Mouse (Mus musculus) B cell, adult 2 months (primary cell): Measurements from ENCODE around the gene Mars.
A peak's percentile ranks its signal among the peaks of the same experiment; 100 is the strongest.

Experiments used
- DNase-seq, 2 experiments: peaks; one replicate each; pipeline ENCODE4 v3.0.0; 2022

Gene Mars

DNA sequence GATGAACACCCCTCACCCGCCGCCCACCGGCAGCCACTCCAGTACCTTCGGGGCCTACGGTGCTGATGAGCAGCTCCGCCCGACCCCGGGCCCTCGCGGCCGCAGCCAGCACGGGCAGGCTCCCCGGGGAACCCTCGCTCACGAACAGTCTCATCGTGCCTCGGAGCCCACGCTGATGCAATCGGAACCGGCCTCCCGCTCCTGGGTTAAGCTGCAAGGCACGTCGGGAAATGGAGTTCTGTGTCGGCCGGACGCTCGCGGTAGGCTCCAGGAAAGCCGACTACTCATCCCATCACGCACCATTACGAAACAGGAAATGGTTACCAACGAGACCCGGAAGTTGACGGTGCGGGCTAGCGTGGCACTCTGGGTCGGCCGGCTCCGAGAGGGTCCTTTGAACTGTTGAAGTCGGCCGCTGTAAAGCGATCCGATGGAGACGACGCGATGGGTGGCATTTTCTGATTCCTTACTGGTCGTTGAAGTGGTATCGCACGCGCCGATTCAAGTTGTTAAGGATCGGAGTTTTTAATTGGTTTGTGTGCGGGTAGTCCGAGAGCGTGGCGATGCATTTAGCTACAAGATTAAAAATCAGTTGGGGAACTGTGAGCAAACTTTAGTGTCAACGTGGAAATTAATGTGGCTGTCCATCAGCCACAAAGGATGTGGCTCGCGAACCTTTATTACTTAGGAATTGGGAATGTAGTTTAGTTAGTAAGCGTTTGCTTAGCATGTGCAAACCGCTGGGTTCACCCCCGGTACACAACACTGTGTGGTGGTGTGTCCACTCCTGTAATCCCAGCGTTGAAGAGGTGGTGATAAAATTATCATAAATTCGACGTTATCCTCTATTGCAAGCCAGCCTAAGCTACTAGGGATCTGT, at the start of gene Mars:
Gene Mars (minus strand): TSS at position 311 of the 880 bp plus-strand sequence.
- peak; percentile 91 to 92 for DNase-seq

DNA sequence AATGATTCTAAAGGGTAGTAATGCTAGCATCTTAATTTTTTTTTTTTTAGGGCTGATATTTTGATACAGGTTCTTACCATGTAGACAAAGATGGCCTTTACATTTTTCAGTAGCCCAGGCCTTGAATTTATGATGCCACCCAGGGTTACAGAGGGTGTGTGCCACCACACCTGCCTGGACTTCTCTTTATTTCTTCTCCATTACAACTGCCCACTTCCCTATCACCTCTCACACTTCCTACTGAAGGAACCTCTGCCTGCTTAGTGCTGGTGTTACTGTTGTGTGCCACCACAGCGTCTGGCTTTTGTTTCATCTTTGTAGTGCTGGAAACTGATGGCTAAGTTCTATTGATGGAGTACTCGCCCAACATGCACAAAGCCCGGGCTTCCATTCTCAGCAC, 49.1 kb upstream of the Mars start:
- DNase-seq: no peak

DNA sequence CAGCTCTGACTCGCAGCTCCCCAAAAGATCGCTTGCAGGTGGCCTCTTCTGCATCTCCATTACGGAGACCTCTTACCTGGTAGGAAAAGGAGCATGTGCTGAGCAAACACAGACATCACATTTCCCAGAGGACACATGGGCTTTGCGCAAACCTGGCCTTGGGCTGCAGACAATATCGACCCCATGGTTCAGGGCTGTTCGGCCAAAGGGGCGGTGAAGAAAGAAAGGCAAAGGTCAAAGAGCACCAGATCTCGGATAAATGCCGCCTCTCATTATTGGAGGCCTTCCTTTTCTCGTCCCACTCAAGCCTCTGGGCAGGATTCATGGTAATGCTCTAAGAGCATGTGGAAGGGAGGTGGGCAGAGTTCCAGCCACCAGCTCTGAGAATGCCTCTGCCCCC, 43.8 kb upstream of the Mars start:
- DNase-seq: no peak

DNA sequence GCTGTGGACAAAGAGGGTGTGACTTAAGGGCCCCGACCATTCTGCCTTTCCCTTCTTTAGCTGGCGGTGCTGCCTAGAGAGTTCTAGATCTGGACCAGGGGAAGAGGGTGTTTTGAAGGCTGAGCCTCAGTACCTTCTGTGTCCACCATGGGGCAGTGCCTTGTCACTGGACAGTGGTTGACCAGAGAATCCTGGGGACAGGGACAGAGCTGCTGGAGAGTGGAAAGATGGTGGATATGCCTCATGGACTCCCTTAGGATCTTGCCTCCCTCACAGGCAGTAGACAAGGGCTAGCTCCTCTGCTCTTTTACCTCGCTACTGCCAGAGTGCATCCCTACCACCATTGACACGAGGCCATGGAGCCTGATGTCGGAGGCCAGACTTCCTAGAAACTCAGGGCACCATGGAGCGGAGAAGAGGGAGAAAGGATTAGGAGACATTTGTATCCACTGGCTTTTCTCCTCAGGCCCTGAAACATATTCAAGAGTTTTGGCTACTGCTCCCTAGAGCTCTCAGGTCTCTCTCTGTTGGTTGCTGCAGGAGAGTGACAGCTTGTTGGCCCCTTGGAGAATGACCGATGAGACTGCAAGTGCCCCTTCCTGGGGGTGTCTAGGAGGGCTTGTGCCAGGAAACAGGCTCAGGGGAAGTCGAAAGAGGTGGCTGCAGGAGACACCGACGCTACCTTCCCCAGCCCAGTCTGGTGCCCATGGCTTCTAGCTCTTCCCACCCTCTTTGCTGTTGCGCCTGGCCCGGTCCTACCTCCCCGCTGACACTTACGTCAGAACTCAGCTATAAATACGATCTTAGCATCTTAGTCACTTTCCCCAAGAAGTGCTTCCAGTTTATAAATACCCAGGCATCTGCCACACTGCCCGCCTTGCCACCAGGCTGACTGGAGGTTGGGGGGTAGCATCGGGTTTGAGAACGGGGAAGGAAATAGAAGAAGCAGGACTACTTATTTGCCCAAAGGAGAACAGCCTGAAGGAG, 42.6 kb upstream of the Mars start, which contains the start of gene Inhbe:
Gene Inhbe (minus strand): TSS at position 503 of the 987 bp plus-strand sequence.
- DNase-seq: no peak

DNA sequence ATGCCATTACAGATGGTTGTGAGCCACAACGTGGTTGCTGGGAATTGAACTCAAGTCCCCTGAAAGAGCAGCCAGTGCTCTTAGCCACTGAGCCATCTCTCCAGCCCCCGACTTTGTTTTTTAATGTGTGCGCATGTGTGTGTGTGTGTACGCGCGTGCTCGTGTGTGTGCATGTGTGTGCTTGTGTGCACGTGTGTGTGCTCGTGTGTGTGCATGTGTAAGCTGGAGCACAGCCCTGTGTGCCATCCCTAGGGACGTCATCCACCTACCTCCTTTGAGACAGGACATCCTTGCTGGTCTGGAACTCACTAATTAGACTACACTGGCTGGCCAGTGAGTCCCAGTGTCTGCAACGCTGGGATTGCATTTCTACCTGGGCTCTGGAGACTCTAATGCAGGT, 41.2 kb upstream of the Mars start:
- DNase-seq: no peak

DNA sequence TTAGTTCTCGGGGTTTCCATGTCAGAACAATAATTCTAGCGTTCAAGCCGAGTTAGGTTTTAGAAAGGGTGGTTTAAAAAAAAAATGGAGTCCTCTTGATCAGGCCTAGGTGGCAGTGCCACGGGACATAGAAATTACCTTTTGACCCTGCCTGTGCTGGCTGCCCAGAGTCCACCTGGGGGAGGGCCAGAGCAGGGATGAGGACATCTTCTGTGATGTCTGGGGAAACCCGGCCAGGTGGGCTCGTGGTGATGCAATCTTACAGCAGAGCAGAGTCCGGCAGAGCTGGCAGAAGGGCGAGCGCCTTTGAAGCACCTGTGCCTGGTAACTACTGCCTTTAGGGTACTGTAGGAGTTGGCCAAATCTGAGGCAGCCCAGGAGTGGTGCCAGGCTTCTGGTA, 40.6 kb upstream of the Mars start:
- no peak for DNase-seq

DNA sequence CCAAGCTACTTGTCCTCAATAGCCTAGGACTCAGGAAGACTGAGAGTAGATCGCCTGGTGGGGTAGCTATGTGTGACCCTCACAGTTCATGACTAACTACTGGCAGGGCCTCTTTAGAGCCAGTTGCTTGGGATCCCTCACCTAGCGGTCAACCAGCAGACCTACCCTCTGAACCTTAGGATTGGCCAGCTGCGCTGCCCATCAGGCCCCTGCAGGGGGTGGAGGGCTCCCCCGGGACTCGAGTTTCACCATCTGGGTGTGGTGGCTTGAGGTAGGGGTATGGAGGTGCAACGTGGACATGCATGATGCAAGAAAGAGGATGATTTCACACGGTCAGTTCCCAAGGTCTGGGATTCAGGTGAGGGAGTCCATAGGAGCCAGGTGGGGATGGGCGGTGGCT, 40.1 kb upstream of the Mars start:
- no peak for DNase-seq

DNA sequence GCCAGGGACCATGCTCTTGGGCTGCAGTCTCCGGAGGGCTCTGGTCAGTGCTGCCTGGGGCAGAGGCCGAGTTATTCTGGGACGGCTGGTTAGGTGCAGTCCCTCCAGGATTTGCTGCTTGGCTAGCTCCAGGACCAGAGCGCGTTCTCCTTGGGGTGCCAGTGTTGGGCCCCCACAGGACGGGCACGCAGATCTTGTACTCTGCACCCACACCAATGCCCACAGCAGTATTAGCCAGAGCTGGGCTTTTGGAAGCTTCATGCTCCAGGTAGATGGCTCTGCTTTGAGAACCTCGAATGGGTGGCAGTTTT, 39.7 kb upstream of the Mars start:
- DNase-seq: no peak

DNA sequence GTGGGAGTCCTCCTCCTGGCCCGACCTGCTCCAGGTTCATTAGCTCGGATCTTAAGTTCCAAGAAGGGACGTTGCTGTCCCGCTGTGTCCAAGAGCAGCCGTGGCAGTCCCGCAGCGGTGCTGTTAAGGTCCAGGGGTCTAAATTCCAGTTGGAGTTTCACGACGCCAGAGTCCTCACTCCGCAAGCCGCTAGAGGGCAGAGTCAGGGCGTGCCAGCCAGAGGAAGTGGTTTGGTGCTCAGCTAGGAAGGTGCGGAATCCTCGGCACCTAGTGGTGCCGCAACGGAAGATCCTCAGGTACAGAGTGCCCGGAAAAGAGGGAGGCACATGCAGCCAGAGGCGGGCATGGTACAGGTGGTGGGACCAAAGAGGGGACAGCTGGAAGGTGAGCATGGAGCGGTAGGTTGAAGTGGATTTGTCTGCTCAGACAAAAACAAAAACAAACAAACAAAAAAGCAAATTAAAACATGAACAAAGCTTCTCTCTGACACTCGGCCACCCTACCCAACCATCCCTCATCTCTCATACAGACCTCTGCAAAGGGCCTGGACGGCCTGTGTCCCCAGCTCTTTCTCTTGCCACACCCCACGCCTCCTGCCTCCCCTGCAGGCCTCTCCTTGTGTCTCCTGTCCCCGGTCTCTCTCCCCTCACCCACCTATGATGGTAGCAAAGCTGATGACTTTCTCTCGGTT, 39.2 kb upstream of the Mars start:
- peak; percentile 71 to 72 for DNase-seq

DNA sequence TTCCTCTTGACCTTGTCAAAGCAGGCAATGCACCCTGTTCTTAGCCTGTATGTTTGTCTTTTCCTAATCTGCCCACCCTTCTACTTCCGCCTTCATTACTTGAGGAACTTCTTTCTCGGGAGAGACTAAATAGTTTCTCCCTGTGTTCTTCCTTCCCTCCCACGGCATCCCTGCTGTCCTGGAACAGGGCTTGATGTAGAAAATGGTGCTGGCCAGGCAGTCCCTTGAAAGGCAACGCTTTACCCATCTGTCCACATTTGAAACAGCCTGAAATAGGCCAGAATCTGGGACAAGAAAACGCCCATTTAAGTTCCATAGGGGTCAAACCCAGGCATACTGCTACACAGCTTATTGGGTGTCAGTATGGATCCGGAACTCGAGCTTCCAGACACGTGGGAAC, 38.2 kb upstream of the Mars start:
- DNase-seq: no peak

DNA sequence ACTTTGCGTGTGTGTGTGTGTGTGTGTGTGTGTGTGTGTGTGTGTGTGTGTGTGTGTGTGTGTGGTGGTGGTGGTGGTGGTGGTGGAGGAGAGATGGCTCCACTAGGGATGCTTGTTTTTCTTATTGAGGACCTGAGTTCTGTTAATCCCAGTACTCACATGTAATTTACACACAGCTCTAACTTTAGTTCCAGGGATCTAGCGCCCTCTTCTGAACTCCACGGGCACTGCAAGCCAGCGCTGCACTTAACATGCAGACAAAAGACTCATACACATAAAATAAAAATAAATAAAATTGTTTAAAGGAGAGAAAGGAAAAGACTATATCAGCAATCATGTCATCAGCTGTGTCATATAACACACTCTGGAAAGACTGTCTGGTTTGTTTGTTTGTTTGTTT, 37.4 kb upstream of the Mars start:
- peak; percentile 48 to 57 for DNase-seq

DNA sequence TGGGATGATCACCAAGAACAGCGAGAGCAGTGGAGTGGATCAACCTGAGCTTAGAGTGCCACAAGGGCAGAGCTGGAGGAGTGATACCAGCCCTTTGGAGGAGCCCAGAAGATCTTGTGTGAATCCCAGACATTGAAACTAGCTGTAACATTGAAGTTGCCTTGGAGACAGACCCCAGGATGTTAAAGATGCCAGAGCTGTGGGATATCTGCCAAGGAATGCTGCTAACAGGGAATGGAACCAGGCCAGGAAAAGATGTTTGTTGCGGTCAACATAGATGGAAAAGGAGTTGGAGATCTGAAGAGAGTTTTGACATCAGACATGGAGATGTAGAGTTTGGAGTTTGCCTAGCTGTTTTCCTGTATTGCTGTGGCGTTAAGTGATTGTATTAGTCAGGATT, 34.6 kb upstream of the Mars start:
- DNase-seq: no peak

DNA sequence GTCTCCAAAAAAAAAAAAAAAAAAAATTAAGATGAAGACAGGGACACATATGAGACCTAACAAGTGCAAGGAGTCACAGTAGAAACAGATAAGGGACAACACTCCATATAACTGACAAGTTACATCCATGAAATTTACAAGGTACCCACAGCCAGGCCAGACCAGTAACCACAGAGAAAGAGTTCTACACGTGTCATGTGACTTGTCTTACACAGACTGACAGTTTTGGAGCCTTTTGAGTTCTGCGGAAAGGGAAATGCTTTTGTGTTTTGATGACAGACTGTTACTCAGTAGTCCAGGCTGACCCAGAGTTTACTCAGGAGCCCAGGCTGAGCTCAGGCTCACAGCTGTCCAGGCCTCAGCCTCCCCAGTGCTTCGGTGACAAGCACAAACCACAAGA, 31.4 kb upstream of the Mars start:
- no peak for DNase-seq

DNA sequence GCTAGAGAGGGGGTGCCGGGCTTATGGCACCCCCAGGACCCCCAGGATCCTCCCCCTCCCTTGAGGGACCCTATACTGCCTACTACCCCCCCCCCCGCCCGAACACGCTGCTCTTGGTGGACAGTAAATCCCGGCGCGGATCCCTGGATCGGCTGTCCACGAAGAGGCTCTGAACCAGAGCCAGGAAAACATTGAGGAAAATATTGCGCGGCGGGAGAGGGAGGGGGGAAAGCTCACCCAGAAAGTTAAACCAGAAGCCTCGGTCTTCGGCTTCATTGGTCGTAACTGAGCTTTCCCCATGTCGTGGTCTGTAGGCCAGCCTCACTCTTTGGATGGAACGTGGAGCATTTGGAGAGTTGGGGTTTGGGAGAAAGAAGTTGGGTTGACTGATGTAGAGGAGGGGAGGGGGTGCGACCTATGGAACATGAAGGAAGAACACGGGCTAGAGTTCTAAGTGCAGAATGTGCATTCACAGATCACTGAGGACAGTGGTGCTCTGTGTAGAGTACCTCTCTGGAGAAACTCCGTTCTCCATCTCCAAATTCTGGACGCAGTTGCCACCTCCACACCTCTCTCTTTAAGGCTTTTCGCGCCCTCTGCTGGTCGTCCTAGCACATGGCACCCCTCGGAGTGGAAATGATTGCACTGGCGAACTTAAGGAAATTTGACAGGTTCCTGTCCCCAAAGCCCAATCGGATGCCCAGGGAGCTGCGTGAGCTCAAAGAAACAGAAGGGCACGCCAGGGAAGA, 30.5 kb upstream of the Mars start, which contains the start of gene Gli1:
Gene Gli1 (minus strand): TSS at position 84 of the 749 bp plus-strand sequence.
- peak; percentile 86 to 87 for DNase-seq

DNA sequence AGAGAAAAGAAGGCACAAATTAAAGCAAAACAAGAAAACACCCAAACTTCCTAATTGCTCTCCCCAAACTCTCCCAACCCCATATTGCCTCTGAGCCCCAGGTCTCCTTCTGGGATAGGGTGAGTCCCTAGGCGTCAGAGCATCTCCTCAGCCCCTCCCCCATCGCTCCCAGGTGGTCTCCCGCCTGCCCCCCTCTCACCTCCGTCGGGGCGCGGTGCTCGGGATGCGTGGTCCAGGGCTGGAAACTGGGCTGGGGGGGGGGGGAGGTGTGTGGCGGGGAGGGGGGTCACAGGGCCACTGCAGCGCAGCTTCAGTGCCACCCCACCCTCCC, 29.7 kb upstream of the Mars start:
- DNase-seq: no peak

DNA sequence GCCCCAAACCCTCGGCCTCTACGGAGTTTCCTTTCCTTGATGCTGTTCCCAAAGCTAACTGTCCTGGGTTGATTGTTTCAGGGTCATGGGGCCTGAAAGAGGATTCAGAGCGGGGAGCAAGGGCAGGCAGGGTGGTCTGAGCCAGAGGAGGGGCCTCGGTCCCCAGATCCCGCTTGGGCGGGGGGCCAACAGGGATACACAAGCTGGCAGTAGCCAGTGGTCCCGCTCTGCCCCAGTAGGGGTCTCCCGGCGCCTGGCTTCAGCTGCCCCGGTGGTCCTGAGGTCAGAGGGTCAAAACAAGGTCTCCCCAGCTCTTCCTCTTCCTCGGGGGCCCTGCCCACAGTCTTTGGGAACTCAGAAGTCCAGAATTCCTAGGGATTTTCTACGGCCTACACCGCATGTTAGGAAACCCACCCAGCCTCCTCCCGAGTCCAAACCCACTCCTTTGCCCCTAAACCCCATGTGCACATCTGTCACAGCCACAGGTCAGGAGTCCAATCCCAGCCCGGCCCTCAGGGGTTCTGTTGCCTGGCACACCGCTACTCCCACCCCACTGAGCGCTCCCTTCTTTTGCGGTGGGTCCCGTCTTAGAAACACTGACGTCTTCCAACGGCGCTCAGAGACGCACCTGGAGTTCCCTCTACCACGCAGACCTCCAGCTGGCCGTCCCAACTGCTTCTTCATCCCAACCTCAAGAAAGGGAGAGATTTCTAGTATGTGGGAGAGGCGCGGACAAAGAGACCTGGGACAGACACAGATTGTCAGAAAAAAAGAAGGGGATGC, 29.2 kb upstream of the Mars start:
- DNase-seq: peak; percentile 29 to 34

DNA sequence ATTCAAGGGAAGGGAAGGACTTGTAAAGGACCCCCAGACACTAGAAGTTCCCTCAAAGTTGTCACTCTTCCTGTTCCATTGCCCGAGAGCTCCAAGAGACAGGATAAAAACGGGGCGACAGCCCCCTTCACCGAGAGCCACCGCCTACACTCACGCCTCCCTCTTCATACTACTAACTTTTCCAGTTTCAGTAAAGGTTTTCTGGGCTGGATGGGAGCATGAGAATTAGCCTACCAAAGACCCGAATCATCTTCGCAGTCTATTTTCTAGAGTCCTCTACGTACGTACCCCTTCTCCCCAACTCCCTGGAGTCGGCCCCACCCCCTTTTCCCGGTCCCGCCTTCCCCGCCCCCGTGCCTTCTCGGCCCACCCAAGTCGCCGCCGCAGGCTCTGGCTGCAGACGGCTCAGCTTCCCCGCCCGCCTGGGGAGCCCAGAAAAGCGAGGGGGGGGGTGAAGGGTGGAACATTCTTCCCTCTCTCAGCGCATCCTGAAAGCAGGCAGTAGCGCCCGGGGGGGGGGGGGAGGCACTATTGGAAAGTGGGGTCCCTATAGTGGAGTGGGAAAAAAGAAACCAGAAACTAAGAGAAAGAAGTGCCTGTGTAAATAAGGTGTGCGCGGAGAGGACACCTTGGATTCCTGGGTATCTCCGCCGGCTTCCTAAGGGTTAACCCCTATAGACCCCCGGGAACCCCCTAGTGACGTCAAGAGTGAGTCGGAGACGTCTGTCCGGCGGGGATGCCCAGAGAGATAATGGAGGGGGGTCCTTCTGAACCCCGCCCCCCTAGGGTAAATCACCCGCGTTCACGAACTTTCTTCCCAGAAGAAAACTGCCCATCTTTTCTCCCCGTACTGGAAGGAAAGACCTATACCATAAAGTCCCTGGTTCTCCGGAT, 28.3 kb upstream of the Mars start:
- peak; percentile 27 to 29 for DNase-seq

DNA sequence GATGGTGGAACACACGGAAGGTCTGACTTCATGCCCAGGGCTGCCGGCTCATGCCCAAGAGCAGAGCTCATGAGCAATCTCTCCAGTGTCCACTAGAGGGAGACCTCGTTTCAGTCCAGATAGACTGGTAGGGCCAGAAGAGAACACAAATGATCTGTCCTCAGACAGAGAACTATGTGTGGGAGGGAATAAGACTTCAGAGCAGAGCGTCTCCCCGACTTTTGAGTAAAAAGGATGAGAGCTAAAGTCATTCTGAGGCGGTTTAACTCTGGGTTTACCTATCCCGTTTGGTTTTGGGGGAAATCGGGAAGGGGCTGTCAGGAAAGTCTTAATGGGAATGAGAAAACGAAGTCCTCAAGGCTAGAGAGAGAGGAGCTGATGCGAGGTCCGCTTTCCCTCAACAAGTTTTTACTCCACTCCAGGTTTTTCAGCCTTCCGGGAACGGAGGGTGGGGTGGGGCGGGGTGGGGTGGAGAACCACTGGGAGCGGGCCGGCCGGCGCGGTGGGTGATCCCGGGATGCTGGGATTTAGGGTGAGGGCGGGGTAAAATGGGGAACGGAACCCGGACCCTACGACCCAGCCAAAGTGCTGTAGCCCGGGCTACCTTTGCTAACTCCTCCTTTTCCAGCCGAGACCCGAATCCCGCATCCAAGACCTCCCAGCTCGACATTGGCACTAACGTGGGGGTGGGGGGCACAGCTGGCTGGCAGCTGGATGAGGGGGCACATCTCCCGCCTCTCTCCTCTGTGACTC, 27.5 kb upstream of the Mars start:
- peak; percentile 88 to 90 for DNase-seq

DNA sequence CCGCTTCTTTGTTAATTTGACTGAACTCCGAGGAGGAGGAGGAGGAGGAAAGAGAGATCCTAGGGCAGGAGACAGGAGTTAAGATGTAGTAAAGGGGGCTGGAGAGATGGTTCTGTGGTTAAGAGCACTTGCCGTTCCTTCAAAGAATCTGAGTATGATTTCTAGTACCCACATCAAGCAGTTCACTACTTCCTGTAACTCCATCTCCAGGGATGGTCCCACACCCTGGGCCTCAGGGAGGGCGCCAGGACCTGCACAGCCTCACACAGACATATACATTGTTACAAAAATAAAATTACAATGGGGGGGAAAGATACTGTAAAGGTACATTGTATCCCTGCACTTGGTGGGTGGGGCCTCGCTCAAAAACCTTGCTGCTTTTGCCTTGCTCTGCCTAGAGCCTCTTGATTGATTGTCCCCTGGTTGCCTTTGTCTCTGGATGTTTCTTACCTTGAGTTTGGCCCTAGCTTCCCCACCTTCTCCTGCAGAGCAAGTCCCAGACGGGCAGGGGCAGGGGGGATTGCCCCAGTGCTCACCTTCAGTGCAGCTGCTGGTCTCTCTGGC, 26.0 kb upstream of the Mars start:
- no peak for DNase-seq
